Mouse (Mus musculus) frontal cortex, postnatal 14 days (tissue): ENCODE results near the gene Radil.
A peak's percentile ranks its signal among the peaks of the same experiment; 100 is the strongest.

Experiments
- DNase-seq, 2 experiments: peaks; one replicate each; pipeline ENCODE4 v3.0.0; 2022; ENCODE audit warnings: low spot score in 2 of 2

Radil gene

DNA sequence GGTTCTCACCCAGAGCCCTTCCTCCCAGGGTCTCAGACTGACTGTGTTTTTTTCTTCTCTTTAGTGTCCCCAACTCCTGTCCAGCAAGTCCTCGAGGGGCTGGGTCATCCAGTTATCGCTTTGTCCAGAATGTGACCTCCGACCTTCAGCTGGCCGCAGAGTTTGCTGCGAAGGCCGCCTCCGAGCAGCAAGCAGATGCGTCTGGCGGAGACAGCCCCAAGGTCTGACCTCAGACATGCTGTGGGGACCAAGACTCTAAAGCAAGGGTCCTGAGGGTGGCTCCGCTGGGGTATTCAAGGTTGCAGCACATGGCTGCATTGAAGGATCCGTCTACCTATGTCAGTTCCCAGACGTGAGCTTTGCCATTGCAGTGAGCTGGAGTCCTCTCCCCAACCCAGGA lies 102.3 kb downstream of the Radil start:
- no peak for DNase-seq

DNA sequence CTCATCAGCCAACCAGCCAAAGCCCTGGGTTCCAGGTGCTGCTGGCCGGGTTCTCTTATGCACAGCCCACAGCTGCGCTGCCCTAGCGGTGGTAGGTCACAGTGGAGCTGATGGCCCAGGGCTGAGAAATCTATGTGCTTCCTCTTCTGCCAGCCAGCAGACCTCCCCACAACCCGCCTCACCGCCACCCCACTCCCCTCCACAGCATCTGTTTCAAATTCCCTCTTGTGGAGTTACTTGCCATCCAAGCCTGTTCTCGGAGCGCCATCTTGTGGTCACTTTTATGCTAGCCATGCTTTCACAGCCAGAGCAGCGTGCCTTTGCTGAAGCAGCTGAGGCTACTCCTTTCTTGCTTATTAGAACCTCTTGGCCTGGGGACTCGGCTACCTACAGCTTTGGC lies 102.8 kb downstream of the Radil start:
- peak; percentile 80 to 91 for DNase-seq

DNA sequence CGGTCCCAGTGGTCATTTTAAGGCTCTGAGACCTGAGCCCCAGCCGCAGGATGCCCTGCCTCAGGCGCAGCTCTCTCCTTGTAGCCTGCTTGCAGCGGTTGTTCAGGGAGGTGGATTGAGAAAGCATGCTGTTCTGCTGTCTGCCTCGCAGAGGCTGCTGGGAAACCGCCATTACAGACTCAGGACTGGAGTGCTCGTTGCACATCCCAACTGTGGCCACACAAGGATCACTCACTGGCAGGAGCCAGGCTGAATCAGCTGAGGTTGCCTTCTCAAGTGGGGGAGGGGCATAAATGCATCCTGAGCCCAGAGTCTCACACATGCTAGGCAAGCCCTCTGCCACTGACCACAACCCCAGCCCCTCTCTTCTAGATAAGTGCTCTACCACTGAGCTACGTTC lies 105.2 kb downstream of the Radil start:
- DNase-seq: no peak

DNA sequence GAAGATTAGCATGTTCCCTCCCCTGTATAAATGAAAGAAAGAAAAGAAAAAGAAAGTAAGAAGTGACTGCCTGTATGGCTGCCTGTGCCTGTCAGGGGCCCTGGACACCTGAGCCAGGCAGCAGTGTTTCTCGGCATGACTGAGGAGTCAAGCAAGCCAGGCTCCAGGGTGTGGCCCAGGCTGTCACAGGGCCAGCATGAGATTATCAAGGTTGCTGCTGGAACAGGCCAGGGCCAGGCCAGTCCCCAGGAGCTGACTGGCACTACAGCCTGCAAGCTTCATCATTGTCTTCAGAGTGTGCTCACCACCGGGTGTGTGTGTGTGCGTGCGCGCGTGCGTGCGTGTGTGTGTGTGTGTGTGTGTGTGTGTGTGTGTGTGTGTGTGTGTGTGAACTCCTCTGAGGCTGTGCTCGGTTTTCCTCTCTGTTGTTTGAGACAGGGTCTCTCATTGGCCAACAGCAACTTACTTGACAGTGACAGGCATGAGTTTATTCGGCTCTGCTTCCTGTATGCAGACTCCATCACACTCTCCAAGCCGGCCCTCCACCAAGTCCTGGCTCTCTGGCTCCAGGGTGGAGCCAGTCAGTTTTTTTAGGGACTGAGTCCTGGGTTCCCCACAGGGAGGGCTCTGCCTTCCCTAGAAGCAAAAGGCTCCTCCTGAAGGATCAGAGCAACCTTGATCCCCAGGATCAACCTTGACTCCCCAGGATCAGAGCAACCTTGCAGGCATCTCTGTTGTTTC lies 105.9 kb downstream of the Radil start:
- no peak for DNase-seq

DNA sequence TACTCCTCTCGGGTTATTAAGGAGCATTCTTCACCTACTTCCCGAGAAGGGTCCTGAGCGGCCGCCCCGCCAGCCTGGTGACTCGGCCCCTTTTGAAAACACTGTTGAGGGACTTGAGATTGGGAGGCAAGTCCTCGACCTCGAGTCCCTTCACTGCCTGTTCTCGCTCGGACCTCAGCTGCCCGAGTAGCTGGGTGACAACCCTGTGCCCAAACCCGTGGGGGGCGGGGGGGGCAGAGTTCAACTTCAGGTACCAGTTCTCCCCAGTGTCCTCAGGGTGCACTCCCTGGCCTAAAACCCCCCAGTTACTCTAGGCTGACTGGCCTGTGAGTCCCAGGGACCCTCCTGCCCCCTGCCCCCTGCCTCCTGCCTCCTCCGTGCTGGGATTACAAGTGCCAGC lies 106.9 kb downstream of the Radil start:
- DNase-seq: no peak

DNA sequence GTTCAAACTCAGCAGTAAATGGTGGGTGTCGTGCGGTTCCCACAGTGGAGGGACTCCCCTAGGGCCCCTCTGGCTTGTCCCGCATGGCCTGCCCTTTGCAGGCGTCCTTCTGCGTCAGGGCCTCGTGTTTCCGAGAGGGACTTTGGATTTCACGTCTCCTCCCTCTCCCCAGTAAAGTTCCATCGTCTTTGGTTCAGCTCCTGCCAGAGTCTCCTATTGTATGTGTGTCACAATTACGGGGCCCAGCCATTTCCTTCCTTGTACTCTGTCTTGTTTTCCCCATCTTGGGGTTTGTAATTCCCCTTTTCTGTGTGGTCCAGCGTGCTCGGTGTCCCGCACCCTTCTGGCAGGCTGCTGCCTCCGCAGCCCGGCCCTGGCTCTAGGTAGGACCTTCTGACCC lies 107.4 kb downstream of the Radil start:
- no peak for DNase-seq

DNA sequence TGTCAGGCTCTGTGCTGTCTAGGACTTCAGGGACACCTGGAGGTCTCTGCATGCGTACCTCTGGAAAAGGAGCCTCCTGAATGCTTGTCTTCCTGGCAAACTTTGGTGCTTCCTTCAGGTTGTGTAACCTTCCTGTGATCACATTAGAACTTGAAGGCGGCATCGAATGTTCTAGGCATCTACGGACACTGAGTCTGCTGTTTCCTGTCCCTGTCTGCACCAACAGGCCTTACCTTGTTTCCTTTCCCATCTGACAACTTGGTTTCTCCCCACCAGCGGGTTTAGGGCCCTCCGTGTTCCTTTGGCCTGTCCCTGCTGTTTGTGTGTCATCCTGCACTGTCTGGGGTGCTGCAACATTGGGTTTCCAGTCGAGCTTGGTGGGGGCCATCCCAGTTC lies 108.9 kb downstream of the Radil start:
- DNase-seq: no peak

DNA sequence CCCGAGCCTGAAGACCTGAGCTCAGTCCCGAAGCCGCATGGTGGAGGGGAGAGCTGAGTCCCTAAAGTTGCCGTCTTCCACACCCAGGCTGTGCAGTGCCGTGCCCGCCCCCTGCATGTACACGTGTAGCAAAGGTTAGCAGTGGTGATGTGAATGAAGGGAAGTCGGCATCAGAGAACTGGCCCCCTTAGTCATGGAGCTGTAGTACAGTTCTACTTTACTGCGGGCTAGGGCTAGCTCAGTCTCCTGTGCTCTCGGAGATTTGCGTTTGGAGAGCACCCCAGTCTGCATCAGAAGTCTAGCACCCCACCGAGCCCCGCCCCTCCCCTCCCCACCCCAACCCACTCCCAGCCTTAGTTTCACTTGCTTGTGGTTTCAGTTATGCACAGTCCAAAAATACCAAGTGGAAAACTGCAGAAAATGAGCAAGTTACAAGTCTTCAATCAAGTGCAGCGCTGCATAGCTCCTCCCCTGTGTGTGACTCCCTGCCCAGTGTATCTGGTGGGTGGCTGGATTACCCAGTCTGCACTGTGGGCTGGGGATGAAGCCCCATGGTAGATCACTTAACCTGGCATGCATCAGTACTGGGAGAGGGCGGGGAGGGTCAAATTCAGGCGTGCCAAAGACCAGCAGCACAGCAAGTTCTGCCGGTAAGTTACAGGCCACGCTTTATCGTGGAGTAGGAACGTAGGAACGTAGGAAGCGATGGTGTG lies 109.4 kb downstream of the Radil start:
- DNase-seq: no peak

DNA sequence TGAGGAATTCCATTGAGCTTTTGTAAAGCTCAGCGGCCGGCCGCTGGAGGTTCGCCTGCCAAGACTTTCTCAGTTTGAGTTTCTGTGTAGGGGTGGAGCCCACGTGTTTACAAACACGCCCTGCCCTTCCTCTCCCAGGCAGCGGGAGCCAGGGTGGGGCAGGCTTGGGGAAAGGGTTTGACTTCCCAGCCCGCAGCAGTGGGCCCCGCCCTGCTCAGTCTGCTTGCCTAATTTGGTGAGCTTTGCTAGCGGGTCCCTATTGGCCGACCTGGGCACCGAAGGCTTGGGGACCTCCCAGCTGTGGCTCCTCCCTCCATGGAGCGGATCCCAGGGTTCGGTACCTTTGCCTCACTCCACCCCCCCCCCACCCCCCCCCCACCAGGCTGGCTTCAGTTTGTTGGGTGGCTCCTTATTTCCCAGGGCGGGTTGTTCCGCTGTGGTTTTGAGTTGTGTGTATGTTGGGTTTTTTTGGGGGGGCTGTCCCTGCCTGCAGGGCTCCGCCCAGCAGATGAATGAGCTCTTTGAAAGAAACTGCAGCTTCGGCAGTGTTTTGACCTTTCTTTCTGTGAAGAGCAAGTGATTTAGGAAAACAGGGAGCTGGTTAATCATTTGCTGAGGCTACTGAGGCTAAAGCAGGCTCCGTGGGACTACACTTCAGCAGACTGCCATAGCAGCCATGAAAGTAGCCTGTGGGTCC lies 110.3 kb downstream of the Radil start:
- peak; percentile 44 to 60 for DNase-seq

DNA sequence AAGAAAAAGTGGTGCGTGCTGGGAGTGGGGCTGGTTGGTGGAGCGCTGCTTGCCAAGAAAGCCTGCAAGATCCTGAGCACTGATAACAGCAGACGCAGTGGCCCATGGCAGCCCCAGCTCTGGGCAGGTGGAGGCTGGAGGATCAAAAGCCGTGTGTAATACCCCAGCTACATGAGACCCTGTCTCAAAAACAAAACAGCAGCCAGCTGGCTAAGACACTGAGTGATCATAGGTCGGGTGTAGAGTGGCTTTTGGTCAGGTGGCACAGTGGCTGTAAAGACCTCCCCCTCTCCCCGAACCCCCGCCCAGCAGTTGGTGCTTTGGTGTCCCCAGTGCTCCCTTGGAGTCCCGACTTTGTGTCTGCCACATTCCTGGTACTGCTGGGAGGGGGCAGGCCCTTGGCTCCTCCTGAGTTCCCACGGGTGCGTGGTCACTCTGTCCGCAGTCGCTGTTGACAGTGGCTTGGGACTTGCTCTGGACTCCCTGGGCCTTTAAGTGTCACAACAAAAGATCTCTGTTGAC lies 110.9 kb downstream of the Radil start:
- DNase-seq: no peak

DNA sequence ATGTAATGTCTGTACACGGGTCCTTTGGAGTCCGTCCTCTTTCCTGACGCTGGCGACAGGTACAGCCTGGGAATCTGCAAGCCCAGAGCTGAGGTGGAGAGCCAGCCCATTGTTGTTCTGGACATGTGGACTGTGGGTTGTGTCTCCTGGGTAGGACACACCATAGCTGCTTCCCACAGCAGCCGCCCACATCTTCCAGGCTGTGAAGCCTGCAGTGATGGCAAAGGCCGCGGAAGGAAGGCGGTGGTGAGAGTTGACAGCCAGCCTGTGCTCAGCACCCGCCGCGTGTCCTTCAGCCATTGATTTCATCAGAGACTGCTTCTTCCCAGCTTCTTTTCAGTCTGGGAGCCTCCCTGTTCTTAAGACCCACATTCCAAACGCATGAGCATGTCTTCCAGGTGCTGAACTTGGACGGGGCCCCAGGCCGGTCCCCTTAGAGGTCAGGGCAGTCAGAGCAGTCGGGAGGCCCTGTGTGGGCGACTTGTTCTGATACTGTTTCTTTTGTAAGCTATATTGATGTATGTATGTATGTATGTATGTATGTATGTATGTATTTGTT lies 112.4 kb downstream of the Radil start:
- no peak for DNase-seq

DNA sequence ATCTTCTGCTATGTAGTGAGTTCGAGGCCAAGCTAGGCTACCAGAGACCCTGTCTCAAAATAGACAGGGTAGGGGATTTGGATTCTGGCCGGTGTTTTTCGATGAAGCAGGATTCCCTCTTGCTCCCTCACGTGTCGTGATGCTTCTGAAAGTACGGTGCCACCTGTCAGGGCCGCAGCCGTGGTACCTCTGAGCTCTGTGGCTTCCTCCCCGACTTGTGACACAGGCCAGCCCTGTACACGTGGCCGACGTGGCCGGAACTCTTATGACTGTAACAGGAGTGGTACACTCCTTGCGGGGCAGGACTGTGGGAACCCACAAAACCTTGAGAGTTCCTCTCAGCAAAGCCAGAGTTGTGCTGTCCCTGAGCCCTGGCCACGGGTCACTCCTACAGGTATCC lies 115.2 kb downstream of the Radil start:
- no peak for DNase-seq
